Mouse (Mus musculus): ENCODE measurements at regions not wholly inside any gene's neighbourhood (a gene's known extent, or its start where the extent isn't known, plus 50 kb on each side); places are given as distances from the start of the nearest gene placed in this dataset.

DNA sequence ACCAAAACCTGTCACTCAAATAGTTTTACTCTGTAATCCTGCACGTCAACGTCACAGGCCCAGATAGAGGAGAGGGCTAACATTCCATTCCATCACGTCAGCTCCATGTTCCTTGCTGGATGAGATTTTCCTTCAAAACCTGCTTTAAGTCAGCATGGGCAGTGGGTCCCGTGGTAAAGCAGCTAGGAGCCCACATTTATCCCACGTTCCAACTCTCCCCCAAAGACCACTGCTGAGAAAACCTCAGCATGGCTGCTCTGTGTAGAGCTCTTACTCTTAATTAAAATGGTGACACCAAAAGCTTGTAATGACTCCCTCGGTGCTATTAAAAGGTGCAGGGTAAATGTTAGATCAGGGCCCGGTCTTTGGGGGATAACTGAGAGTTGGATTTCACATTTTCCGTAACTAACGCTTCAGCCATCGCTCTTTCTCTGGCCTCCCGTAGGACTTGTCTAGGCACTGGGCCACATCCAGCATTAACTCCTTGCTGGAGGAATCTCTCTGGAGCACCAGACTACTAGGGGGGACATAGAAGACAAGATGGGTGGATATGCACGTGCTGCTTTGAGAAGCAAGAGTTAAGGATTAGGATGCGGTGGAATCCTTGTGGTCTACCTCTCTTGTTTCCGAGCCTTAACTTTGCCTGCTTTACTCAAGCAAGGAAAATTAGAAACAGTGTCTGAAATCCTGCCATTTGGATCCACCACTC is 56.1 kb upstream of the Smarca2 start:
- no peak for TF ChIP-seq EP300 (IDR thresholded peaks at IDR 0.05; ENCODE audit: low read depth)
- no peak for TF ChIP-seq CTCF (IDR thresholded peaks at IDR 0.05; ENCODE audit: low read depth)

Measured in heart, postnatal 0 days (tissue).